Mouse (Mus musculus) hindlimb bud, embryonic 11.5 days (tissue): ENCODE data around the gene Prss47.

Experiments
- DNase-seq: peaks from one replicate; pipeline ENCODE4 v3.0.0-alpha.2; 2012; ENCODE audit warnings: low read depth, low spot score; ENCODE audit errors: extremely low spot score

Prss47 gene

DNA sequence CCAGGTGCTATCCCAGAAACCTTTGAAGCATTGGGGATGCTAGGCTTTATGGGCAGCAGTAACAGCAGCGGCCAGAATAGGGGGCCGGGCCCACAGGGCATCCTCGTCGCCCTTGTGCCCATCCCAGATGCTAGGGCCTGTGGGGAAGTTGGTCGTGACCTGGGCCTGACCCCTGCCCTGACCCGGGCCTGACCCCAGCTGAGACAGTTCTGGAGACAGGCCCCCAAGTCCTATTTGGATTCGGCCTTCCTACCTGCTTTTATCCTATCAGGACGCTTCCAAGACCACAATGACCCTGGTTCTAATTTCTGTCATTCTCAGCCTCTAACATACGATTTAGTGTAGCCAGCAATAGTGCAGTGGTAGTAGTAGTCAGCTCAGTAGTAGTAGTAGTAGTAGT is at the start of gene Prss47:
Prss47 (minus strand) TSS at position 101 of the 400 bp plus-strand sequence.
- no peak for DNase-seq

- DNase-seq: no peak
These were observed 48.7 kb upstream of the Prss47 start for GRCm38 (mm10) chr13:65101232-65101631.

- DNase-seq: no peak
These were observed 48.1 kb upstream of the Prss47 start for GRCm38 (mm10) chr13:65100678-65101077.

- no peak for DNase-seq
These were observed 44.5 kb upstream of the Prss47 start for GRCm38 (mm10) chr13:65097018-65097417.

DNA sequence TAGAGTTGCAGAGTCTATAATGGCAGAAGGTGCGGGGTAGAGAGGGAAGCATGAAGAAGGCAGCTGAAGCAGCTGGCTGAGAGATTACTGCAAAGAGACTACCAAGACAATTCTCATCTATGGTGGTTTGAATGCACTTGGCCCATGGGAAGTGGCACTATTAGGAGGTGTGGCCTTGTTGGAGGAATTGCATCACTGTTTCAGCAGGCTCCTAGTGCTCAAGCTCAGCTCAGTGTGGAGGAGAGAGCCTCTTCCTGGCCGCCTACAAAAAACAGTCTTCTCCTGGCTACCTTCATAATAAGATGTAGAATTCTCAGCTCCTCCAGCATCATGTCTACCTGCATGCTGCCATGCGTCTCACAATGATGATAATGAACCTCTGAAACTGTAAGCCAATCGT is 43.4 kb upstream of the Prss47 start:
- DNase-seq: no peak

- DNase-seq: no peak
These were observed 17.4 kb upstream of the Prss47 start for GRCm38 (mm10) chr13:65069969-65070368.

DNA sequence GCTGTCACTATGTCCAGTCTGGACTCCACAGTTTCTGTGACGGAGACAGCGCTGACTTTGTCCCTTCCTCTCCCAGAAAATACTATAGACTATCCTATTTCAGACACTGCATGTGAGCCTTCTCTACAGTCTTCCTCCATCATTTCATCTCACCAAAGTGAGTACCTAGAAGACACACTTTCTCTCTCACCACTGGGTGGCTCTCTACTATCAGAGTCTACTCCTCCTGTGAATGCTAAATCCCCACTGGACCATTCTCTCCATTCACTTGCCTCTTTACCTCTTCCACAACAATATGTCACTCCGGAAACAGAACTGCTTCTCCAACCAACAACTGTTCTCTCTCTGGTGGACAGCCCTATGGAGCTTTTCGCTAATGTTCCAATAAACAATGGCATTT is 17.5 kb downstream of the Prss47 start:
- no peak for DNase-seq

DNA sequence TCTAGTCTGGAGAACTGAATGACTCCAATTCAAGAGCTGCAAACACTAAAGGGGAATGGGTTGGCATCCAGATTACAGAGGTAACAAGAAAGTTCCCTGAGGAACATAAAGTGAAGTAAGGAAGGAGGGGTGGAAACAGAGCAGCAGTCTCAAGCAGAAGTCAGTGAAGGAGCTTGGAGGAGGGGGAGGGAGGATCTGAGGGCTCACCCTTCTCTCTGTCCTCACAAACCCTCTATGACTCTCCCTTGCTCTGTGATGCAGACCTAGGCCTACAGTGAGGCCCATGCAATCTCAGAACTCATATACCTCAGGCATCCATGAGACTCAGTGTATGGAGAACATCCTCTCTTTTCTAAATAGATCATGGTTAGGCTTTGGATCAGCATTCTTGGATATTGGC is 19.8 kb downstream of the Prss47 start, which contains the start of gene Spata31d1c:
Spata31d1c (plus strand) TSS at position 301 of the 400 bp plus-strand sequence.
- DNase-seq: no peak

GRCm38 (mm10) chr13:65011052-65011738 is 41.4 kb downstream of the Prss47 start:
- no peak for DNase-seq

- no peak for DNase-seq
These were observed 44.6 kb downstream of the Prss47 start for GRCm38 (mm10) chr13:65007971-65008370.

- DNase-seq: no peak
These were observed 45.8 kb downstream of the Prss47 start for GRCm38 (mm10) chr13:65006760-65007159.

DNA sequence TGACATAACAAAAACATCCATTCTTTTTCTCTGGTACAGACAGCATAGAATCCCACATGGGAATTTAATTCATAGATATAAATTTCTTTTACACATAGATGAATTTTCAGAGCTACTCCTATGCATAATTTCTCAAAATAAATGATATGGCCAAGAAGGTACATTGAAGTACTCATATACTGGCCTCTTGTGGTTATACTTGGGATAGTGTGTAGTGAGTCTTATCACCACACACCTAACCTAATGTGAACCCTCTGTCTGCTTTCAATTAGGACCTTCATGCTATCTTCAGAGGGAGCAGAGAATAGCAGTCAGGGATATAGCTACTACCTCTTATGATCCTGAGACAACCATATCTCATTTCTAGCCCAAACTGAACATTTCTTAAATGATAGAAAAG is 47.1 kb downstream of the Prss47 start:
- no peak for DNase-seq
